Mouse (Mus musculus) layer of hippocampus, adult 11-12 months (tissue): ENCODE results near the gene Ank2.

ENCODE experiments used
- DNase-seq: peaks from one replicate; pipeline ENCODE4 v3.0.0; 2022; ENCODE audit warnings: low spot score

Gene Ank2

DNA sequence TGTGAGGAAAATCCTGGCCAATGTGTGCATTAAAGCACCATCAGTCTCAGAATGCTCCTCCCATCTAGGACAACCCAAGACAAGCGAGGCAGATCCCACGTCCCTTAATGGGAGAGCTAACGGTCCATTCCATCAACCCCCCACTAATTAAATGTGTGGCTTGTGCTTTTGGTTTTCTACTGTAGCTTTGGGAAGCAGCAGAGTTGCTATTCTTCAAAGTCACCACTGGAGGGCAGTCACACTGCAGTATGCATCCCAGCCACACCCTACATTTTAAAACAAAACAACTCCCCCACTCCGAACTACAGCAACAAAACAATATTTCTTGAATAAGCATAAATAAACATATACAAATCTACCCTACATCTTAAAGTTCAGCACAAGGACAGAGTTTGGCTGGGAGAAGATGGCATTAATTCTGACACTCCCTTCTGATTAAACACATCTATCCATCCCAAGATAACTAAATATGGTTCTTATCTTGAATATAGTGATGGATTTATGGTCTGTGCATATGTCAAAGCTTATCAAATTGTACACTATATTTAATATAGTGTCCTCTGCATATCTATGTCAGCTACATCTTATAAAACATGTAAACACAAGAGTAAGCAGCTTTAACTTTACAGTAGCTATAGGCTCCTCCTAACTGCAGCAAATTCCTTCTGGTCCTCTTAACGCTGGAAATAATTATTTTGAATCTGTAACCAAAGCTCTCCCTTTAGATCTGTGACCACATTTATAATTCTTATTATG, 315.0 kb downstream of the Ank2 start:
- no peak for DNase-seq

DNA sequence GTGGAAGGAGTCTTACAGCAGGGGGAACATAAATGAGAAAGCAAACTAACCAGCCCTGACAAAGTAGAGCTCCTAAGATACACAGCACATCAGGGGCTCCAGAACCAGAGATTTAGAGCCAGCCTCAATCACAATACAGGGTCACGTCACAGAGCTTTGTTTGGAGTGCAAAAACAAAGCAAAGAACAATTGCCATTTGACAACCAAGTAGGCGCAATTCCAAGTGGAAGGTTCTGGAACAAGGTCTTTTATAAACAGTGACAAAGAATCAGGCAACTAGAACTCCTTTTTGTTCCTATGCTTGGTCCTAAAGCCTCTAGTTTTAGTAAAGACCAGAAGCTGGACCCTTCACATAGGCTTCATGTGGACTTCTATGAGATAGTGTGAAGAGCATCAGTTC, 326.5 kb downstream of the Ank2 start:
- DNase-seq = peak; percentile 56

DNA sequence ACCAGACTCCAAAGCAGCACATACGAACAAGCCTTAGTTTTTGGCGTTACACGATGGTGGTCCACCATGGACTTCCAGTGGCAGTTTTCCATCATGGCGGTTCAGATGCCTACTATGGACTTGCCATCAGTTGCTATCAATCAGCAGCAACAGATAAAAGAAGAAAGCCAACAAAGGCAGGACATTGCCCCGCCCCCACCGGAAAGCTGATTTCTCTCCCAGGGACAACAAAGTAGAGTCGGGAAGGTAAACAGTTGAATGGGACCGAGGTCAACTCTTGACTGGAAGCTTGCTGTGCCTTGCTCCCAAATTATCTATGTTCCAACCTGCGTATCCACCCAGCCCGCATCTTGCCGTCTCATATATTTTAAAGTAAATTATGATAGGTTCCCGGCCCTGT, 328.9 kb downstream of the Ank2 start:
- no peak for DNase-seq

DNA sequence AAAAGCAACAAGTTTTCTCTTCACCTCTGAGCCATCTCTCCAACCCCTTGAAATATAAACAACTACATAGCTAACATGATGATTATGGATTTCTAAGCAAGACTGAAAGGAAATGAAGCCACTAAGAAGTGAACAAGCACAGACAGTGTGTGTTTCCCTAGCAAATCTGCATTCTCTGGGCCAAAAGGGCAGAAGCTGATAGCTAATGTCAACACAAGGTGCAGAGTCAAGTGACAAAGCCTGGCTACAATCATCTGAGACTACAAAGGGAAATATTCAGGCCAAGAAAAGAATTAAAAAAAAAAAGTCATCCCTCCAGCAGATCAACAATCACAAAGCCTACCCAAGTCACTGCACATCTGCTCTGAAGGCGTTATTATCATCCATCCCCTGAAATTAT, 330.0 kb downstream of the Ank2 start:
- no peak for DNase-seq

DNA sequence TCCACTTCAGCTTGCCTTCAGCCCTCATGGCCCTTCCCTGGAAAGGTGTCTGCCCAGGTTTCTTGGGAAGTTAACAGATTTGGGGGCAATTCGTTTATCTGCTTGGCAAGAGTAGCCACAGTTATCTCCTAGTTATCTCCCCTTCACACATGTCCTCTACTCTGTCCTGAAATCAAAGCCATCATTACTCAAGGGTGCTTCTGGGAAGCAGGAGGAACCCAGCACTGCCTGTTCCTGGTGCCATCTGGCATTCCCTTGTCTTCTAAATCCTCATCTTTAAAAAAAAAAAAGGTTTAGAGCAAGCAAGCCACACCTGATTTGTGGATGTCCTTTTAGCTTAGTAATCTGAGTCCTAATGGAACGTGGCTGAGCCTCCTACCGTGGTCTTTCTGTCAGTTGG, 335.4 kb downstream of the Ank2 start:
- no peak for DNase-seq

DNA sequence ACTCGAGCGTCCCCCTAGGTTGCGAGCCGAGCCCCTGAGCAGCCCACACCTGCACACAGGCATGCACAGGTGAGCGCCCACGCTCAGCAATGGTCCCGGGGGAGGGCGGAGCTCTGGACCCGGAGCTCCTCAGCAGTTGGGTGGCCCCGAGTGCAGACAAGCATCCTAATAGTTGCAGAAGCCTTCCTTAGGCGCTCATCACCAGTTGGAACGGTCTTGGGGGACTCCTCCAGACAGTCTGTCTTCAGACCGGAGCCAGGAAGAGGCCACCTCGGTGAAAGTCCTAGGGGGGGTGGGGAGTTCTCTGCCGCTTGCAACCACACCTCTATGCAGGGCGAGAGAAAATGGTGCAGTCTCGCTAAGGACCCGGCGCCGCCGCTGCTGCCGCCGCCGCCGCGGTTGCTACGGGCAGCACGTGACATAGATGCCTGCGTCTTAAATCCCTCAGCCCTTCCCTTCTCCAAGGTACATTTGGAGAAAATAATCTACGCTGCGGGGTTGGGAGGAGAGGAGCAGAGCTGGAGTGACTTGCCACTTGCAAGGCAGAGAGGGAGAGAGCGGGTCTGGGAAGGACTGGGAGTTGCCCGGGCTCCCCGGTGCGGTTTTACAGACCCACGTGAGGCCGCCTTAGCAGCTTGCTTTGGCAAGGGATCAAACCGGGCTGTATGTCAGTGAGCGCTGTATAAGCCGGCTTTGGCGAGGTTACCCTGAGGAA, 337.0 kb downstream of the Ank2 start:
- DNase-seq = peak; percentile 78

DNA sequence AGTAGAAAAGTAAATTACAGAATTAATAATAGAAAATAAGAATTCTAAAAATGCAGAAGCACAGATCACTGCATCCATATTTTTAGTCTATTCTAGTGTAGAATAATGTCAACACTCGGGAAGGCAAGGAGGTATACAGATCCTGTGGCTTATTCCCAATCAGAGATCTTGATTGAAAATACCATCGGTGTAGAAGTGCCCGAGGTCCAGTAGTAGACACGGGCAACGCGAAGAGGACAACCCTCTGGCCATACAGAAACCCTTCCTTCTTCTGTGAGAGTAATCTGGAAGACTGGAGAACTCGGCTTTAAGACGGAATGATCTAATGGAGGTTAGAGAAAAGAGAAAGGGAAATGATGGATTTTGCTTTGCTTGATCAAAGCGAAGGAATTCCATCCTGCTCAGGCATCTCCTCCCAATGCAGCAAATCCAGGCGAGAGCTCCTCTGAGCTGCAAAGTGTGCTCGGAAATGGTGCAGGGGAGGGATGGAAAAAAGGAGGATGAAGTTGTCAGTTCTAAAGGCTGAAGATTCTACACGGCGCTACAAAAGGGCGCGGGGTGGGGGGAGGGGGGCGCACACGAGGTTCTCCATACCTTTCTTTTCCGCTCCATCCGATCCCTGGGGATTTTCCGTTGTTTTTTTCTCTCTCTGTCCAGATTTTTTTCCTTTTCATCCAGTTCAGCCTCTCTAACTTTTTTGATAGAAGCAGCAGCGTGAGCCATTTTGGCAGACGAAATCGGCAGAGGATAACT, 337.9 kb downstream of the Ank2 start:
- no peak for DNase-seq

DNA sequence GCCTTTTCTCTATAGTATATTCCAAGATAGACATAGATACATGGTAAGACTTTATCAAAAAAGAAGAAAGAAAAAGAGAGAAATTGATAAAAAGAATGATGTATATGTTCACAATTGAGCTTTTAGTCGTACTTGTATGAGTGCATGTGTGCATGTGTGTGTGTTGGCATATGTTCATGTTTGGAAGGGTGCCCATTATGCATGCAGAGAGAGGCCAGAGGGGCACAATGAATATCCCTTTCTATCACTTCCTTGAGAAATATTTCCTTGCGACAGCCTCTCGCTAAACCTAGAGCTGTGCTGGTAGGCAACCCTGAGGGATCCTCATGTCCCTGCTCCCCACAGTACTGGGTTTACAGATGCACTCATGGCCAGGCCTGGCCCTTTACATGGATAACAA, 341.4 kb downstream of the Ank2 start:
- DNase-seq = no peak

DNA sequence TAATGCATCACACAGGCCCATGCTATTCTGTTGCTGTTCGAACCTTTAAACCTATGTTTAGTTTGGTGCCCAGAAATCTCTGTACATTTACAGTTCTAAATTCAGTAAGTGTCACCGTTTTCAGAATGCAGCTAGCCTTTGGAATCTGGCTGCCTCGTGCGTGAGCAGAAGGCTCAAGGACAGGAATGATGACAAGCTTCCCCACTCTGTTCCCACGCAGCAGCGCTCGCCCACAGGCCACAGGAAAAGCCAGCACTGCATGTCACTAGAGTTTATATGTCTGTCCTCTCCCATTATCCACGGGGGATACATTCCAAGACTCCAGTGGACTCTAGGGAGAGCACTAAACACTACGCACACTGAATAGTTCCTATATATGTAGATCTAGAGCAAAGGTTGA, 343.1 kb downstream of the Ank2 start:
- DNase-seq = peak; percentile 56

DNA sequence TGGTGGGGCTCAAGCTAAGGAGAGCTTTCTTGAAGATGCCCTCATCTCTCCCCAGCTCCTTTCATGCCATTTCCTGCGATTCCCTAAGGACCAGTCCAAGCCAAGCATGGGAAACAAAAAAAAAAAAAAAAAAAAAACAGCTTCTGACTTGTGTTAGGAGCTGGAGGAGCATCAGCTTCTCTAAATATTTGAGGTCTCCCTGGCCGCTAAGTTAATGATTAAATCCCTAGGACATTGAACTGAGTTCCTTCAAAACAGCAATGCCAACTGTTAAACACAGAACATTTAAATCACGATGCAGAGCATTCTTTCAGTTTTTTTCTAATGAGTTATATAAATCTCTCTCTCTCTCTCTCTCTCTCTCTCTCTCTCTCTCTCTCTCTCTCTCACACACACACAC, 345.3 kb downstream of the Ank2 start:
- DNase-seq = no peak

DNA sequence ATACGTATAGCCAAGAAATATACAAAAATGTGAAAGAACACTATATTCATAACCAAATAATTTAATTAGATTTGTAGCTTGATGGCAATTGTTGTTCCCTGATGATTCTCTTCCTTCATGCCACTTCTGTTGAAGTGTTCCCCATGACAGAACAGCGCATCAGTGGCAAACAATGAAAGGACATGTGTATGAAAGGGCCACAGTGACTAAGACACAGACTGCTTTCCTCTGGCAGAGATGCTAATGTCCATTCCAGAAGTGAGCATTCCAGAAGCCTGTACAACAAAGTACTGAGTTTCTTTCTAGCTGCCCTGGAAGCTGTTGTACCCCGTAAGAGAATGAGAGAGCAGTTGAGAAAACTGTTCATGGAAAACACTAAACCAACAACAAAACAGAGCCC, 345.7 kb downstream of the Ank2 start:
- DNase-seq = no peak

DNA sequence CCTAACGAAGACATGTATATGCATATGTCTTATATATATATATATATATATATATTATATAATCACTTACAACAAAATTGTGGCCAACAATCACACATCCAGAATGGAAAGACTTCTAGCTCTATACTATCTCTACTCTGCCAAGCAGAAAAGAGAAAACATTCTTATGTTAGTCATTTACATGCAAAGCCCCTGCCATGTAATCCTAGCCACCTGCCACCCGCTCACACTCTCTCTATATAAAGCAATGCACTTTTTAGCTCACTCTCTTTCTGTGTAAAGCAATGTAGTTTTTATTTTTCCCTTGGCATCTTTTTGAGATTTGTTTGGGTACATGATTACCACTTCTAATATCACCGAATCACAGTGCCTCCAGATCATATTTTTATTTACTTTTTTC, 350.5 kb downstream of the Ank2 start:
- no peak for DNase-seq

DNA sequence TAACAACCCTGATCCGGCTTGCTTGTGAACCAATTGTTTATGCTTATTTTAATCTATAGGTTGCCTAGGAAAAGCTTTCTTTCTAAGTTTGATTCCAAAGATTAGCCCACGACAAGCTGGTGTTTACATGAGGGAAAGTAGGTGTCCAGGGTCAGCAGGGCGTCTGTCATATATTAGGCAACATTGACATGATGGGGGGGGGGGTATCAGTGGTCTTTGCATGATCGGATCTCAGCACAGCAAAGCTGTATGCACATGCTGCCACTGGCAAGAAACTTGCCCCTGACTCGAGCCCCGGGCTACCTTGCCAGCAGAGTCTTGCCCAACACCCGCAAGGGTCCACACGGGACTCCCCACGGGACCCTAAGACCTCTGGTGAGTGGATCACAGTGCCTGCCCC, 358.6 kb downstream of the Ank2 start:
- DNase-seq = no peak

DNA sequence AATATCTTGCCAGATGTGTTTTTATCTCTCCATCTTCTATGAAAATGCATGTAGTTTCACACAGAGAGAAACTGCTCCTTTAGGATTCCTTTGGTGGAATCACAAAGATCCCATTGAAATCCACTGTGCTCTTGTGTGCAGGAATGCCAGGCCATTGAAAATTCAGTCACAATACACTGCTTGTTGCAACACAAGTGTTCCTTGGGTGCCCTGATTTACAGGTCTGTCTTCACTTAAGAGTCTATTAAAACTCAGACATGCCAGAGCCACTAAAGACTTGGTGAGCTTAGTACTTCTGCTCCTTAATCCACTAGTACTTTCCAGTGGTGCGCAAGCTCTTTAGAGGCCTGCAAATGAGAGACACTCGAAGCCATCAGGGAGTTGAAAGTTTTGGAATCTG, 359.5 kb downstream of the Ank2 start:
- no peak for DNase-seq

DNA sequence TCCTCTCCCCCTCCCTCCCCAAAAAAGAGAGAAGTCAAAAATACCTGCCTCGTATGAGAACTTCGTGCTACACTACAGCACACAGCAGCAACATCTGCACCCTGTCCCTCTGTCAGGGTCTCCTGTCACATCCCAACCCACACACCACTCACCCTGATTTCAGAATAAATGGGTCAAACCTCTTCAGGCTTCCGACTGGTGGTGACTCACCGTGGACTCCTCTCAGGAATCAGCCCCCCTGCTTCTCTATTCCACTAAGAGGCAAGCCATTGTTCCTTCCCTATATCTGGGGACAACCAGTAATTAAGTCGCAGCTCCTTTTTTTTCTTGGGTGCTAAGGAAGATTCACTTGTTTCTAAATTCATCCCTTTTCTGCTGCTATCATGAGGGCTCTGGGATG, 361.6 kb downstream of the Ank2 start:
- DNase-seq = no peak

DNA sequence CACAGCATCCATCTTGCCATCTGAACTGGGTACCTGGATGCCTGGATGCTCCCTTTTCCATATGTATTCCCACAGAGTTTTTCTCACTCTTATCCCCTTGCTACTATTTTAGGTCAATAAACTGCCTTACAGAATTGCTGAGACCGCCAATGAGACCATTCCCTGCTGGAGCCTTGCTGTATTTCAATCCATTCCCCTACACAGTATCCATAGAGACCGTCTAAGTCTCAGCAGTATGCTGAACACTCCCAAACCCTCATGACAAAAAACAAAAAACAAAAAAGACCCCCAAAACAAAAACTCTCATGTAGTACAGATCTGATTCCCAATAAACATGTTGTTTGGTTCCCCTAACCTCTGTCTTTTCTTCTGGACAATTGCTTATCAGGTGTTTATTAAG, 365.1 kb downstream of the Ank2 start:
- no peak for DNase-seq

DNA sequence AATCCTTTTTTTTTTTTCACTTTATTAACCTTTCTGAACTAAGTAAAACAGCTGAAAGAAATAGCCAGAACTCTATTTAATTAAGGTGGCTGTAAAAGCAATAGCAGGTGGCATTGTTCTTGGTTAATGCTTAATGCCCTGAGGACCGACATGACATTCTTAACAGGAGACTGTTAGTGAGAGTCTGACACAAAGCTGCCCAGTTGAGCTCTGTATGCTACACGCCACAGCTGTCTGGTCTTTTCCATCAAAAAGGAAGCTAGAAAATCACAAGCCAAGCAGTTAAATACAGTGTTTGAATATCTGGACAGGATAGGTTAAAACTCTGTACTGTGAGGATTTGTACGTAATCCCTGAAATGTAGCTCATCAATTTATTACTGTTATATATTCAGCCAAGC, 368.1 kb downstream of the Ank2 start:
- no peak for DNase-seq

DNA sequence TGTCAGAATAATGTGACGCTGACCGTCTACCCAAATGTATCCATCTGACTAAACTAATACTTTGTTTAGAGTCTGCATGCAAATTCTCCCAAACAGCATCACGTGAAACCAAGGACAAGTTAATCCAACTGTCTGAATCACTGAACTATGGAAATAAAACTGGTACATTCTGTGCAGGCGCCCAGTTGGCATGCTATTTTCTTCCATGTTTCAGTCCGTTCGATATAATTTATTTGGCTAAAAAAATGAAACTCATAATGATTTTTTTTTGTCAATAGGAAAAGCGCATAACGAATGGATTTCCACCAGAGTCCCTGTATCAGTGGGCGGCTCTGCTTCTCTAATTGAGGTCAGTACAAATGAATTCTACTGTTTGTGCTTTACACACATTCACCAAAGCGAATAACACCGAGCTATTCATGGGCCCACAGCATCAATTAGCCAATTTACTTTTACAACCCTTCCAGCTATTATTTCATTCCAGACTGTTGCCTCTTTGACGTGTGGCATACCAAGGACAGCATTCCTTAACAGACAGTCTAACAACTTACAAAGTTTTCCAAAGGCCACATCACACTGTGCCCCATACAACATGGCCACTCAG, 368.9 kb downstream of the Ank2 start:
- no peak for DNase-seq

DNA sequence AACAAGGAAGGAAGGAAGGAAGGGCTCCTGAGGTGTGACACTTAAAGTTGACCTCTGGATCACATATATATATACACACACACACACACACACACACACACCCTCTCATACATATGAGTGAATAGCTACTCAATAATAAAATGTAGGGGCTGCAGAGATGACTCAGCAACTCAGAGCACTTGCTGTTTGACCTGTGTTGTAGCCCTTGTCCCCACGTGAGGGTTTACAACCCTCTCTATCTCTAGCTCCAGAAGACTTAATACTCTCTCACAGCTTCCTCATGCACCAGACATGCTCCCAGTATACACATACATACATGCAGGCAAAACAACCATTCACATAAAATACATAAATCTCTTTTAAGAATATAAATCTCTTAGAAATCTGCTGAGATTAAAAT, 369.4 kb downstream of the Ank2 start:
- DNase-seq = no peak

DNA sequence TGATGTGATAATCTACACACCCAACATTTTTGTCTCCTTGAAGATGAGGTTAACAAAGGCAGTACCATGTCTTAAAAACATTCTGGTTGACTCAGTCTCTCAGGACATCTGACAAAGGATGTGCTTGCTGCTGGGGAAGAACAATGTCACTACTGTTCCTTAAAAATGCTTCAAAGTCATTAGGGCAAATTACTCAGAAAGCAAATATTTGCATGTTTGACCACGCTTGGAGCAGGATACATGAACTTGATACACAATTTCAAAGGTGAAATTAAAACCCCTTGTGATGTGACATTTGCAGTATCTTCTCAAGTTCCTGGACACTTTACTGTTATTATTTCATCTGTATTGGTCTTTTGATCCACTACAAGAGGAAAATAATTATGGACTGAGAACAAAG, 371.5 kb downstream of the Ank2 start:
- no peak for DNase-seq

DNA sequence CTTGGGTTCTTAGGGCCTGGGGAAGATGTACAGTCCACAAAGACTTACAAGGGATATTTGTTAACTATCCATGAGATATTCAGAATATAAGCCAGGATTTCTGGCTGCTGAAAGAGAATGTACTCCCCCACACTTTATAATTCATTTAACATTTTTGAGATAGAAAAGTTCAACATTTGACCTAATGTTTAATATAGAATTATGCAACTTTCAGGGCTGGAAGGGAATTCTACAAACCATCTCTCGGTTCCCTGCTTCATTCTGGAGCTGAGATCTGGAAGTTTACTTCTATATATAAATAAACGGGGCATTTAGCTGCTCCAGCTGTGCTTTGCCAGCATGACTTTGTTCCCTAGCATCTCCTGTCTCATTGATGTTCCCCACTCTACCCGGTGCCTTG, 372.9 kb downstream of the Ank2 start:
- no peak for DNase-seq

DNA sequence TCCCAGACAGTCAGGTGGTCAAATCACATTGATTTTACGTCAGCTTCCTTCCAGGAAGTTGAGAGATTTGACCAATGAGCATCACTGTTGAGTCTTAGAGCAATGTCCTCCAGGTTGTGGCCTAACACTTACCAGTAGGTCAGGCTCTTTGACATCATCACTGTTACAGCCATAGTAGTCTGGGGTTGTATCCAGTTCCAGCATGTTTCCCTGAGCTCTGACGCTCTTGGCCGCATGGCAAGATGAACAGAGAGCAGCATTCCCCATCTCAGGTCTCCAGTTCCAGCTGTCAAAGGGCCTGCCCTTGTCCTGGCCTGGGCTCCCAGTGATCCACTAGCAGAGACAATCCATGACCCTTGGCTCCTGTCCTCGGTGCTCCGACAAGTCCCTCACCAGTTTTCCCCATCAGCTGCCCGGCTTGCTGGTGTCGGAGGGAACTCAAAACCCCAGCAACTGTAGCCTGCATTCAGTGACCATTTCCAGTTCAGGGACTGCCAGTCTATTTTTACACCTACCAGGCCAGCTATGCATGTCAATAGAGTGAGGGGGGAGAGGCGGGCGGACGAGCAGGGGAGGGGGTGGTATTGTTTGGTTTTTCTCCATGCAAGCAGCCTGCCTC, 374.7 kb downstream of the Ank2 start:
- DNase-seq = no peak
